Mouse (Mus musculus): ENCODE data around the gene Pbx3. TPM values are rescaled to one million over a fixed set of nuclear protein-coding genes. Genes with fewer than 3 reads are reported as not detected.

Gene Pbx3
- total RNA-seq, 2 experiments from 2014 or later: 10.5 to 19.7 TPM

- no peak for DNase-seq (ENCODE audit: low spot score in 2 of 2)
- intact Hi-C loops (cut with DNase I): no loop called here
Measured at GRCm38 (mm10) chr2:34235467-34236075, 137.4 kb downstream of the Pbx3 start.

GRCm38 (mm10) chr2:34234274-34234673, 138.7 kb downstream of the Pbx3 start:
- no peak for DNase-seq (ENCODE audit: low spot score in 2 of 2)
- intact Hi-C loops (cut with DNase I): no loop called here

- intact Hi-C loops (cut with DNase I): no loop called here
- DNase-seq (ENCODE audit: low spot score in 2 of 2): no peak
Measured at GRCm38 (mm10) chr2:34233271-34233670, 139.7 kb downstream of the Pbx3 start.

GRCm38 (mm10) chr2:34227688-34228087, 145.3 kb downstream of the Pbx3 start:
- intact Hi-C loops (cut with DNase I): no loop called here
- no peak for DNase-seq (ENCODE audit: low spot score in 2 of 2)

GRCm38 (mm10) chr2:34225470-34225869, 147.5 kb downstream of the Pbx3 start:
- DNase-seq (ENCODE audit: low spot score in 2 of 2): no peak
- intact Hi-C loops (cut with DNase I): no loop called here

- no peak for DNase-seq (ENCODE audit: low spot score in 2 of 2)
- intact Hi-C loops (cut with DNase I): no loop called here
Measured at GRCm38 (mm10) chr2:34221477-34221876, 151.5 kb downstream of the Pbx3 start.

GRCm38 (mm10) chr2:34219150-34219549, 153.8 kb downstream of the Pbx3 start:
- DNase-seq (ENCODE audit: low spot score in 2 of 2): no peak
- intact Hi-C loops (cut with DNase I): no loop called here

- no peak for DNase-seq (ENCODE audit: low spot score in 2 of 2)
- intact Hi-C loops (cut with DNase I): no loop called here
Measured at GRCm38 (mm10) chr2:34217596-34217995, 155.3 kb downstream of the Pbx3 start.

GRCm38 (mm10) chr2:34215496-34215895, 157.4 kb downstream of the Pbx3 start:
- intact Hi-C loops (cut with DNase I): no loop called here
- no peak for DNase-seq (ENCODE audit: low spot score in 2 of 2)

GRCm38 (mm10) chr2:34212418-34212817, 160.5 kb downstream of the Pbx3 start:
- peak in 1 of 2 experiments; percentile 16 for DNase-seq (ENCODE audit: low spot score in 2 of 2)
- intact Hi-C loops (cut with DNase I): no loop called here

- intact Hi-C loops (cut with DNase I): no loop called here
- DNase-seq (ENCODE audit: low spot score in 2 of 2): no peak
Measured at GRCm38 (mm10) chr2:34204797-34205196, 168.1 kb downstream of the Pbx3 start.

- DNase-seq (ENCODE audit: low spot score in 2 of 2): no peak
- intact Hi-C loops (cut with DNase I): no loop called here
Measured at GRCm38 (mm10) chr2:34204325-34204724, 168.6 kb downstream of the Pbx3 start.

- intact Hi-C loops (cut with DNase I): no loop called here
- DNase-seq (ENCODE audit: low spot score in 2 of 2): no peak
Measured at GRCm38 (mm10) chr2:34193870-34194820, 178.8 kb downstream of the Pbx3 start.

GRCm38 (mm10) chr2:34193276-34193675, 179.7 kb downstream of the Pbx3 start:
- DNase-seq (ENCODE audit: low spot score in 2 of 2): peak; percentile 17 to 29
- intact Hi-C loops (cut with DNase I): no loop called here

- intact Hi-C loops (cut with DNase I): no loop called here
Measured at GRCm38 (mm10) chr2:34187366-34187765, 185.6 kb downstream of the Pbx3 start.

GRCm38 (mm10) chr2:34181600-34181999, 191.3 kb downstream of the Pbx3 start:
- DNase-seq (ENCODE audit: low spot score in 2 of 2): no peak
- intact Hi-C loops (cut with DNase I): no loop called here

More at GRCm38 (mm10) chr2:34187366-34187765, 185.6 kb downstream of the Pbx3 start:
- no peak for DNase-seq (ENCODE audit: low spot score in 2 of 2)

GRCm38 (mm10) chr2:34179299-34179698, 193.6 kb downstream of the Pbx3 start:
- no peak for DNase-seq (ENCODE audit: low spot score in 2 of 2)
- intact Hi-C loops (cut with DNase I): no loop called here

- intact Hi-C loops (cut with DNase I): no loop called here
- no peak for DNase-seq (ENCODE audit: low spot score in 2 of 2)
Measured at GRCm38 (mm10) chr2:34178653-34179052, 194.3 kb downstream of the Pbx3 start.

GRCm38 (mm10) chr2:34170424-34170823, 202.5 kb downstream of the Pbx3 start:
- intact Hi-C loops (cut with DNase I): no loop called here
- no peak for DNase-seq (ENCODE audit: low spot score in 2 of 2)

- intact Hi-C loops (cut with DNase I): no loop called here
- no peak for DNase-seq (ENCODE audit: low spot score in 2 of 2)
Measured at GRCm38 (mm10) chr2:34169626-34170025, 203.3 kb downstream of the Pbx3 start.

- intact Hi-C loops (cut with DNase I): no loop called here
Measured at GRCm38 (mm10) chr2:34168191-34168590, 204.8 kb downstream of the Pbx3 start.

More at GRCm38 (mm10) chr2:34168191-34168590, 204.8 kb downstream of the Pbx3 start:
- no peak for DNase-seq (ENCODE audit: low spot score in 2 of 2)

Measured in left cerebral cortex, postnatal 36 days (tissue).